Mouse (Mus musculus): Measurements from ENCODE around the gene Fam163b.

Gene Fam163b

DNA sequence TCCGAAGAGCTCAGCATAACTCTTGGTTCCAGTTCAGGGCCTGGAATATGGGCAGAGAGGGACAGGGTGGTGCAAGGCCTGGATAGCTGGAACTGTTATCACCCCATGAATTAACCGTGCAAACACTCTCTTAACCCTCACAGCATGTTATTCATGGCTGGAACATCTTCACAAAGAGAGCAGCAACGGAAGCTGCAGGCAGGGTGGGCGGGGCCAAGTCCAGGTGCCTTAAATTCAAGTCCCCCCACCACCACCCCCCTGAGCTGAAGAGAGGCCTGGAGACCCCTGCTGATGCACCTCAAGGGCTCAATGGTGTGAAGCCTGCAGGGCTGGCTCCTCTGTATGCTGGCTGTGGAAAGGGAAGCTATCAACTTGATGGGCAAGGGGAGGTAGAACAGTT is 15.8 kb downstream of the Fam163b start:
- DNase-seq = no peak

DNA sequence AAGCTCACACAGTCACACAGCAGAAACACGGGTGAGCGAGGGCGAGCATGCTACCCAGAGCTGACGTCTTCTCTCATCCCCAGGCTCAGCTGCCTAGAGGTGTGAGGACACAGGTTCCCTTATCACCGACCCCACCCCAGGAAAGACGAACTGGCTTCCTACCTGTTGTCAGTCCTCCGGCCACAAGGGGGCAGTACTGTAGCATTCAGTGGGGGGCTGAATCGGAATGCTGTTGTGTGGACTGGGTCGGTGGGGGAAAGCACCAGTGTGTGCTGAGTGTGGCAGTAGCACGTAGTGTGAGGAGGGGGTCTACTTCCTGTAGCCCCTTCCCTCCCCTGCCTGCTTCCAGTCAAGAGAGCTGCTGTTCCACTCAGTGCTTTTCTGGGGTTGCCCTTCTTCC is 16.3 kb downstream of the Fam163b start:
- DNase-seq = peak; percentile 66

DNA sequence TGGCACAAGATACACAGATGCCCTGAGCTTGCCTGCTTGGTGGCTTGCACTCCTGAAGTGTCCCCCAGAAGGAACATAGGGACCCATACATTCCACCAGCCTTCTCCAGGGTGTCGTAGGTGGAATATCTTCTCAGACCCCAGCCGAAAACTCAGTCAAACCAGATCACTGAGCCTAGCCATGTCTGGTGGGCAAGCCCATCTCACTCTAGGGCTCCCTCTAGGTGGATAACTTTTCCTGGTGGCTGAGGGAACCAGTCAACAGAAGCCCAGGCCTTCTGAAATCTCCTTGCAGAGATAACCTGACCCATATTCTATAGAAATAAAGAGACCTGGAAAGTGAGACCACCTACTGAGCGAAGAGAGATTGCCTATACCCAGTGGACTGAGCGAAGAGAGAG is 19.2 kb downstream of the Fam163b start:
- no peak for DNase-seq

DNA sequence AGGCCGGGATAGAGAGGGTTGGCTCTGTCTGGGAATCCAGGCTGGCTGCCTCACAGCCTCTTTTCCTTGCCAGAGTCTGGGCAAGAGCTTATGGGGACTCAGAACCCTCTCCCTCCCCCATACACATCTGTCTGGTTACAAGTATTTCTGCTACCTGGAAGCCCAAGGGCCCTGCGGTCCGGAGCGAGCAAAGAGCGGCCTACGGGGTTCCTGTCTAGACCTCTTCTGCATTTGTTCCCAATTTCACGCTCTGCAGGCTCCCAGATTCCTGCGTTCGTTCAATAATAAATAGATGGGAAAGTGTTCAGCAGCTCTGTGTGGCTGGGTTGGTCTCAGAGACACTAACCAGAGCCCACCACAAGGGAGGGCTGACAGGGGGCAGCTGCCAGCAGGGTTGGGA is 19.7 kb downstream of the Fam163b start:
- no peak for DNase-seq

DNA sequence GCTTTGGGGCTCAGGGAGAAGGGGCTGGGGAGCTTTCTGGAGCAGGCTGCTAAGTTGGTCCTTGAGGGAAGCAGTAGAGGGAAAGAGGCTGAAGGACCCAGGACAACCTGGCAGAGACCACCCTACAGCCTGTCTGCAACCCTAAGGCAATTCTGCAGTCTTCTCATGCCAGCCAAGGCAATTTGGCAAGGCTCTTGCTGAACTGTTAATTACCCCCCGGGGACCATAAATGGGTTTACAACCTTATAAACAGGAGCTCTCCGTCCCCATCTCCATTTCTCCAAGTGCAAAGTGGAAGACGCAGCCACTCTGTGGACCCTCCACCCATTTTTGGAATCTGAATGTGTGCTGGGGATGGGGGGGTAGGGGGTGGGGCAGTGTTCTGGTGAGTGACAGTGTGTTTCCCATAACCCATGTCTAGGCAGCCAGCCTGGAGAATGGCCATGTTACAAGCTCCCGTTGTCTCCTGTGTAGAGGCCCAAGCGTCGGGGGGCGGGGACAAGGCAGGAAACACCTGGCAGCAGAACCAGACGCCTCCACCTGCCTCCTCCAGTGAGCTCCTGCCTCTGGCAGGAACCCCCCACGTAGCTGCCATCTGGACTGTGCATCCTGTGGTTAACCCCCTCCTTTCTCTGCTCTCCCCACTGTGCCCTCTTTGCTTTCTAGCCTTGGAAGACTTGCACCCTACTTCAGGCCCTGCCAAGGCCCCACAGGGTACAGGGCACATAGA is 20.5 kb downstream of the Fam163b start:
- DNase-seq = peak; percentile 10

DNA sequence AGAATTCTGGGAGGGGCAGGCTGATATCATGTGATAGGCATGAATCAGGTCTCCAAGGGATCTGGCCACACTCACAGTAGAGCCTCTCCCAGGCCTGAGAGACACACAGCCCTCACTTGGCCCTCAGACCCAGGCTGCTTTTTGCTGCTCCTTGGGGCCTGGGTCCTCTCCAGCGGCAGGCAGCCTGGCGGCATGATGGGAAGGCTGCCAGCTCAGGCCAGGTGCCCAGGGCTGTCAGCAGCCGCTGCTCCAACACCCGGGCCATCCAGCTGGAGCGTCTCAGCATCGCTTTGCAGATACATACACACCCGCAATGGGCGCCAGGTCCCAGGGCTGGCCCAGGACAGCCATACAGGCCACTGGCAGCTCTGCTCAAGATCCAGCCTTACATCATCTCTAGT is 22.1 kb downstream of the Fam163b start:
- DNase-seq = no peak

DNA sequence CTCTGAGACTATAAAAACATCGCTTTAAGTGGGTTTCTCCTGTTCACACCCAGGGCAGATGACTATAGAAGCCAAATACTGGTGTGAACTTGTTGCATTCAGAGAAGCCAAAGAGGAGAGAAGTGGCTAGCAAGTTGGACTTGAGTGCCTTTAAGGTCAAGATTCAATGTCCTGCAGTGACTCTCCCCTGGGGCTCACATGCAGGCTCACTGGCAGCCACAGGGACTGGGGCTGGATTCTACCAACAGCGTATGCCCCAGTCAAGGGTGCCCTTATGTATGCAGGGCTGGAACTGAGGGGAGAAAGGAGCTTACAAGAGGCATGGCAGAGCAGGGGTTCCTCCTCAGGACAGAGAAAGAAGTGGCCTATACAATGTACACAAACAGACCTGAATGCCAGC is 22.5 kb downstream of the Fam163b start:
- DNase-seq = no peak

DNA sequence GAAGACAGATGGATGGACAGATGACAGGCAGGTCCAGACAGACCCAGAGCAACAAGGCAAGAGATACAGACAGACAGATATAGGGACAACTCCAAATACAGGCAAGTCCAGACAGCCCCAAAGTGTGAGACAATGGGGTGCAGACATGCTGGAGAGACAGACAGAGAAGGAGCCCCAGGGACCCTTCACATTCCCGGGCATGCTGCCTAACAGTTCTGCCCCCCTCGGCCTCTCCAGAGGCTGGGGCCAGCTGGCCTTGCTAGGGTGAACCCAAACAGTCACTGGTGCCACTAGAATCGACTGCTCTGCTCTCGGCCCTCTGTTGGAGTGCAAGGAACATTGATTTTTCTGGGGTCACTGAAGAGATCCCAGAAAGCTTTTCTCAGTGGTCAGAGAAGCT is 23.8 kb downstream of the Fam163b start:
- no peak for DNase-seq

DNA sequence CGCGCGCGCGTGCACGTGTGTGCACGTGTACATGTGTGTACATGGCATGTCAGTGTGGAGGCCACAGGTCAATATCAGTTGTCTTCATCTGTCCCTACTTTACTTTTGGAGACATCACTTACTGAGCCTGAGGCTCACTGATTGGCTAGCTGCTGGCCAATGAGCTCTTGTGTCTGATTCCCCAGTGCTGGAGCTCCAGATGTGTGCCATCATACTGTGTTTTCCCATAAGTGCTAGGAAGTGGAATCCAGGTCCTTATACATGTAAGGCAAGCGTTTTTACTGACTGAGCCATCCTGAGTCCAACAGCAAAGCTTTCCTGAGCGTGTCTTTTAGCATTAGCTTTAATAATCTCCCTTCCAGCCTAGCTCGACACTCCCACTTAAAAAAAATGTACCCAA is 28.1 kb downstream of the Fam163b start:
- no peak for DNase-seq

DNA sequence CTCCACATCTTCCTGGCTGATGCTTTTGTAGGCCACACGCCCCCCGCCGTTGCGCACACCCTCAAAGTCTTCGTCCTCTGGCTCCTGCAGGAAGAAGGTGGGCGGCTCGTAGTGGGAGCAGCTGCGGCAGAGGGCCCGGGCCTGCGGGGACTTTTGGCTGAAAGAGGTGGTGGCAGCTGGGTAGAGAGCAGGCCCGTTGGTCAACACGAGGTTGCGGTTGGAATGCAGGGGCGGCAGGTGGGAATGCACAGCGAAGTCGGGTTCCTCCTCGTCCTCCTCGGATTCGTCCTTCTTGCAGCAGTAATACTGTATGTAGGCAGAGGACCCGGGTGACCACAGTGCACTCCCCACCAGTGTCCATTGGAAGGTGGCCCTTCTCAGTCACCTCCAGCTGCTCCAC is 29.7 kb downstream of the Fam163b start:
- no peak for DNase-seq

DNA sequence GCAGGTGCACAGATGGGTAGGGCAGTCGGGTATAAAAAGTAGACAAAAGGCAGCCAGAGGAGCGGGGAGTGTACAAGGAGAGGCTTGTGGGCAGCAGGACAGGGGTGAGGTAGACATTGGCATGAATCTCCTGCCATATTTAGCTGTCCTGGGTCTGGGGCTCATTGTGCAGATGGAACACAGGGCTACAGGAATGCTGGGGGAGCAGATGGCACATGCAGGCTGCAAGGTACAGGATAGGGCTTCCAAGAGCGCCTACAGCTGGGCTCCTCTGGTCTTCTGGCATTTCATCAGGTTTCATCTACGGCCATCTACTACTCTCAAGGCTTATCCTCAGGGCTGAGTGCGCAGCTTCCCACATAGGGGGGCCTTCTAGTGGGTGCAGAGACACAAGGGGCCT is 33.2 kb downstream of the Fam163b start:
- no peak for DNase-seq

DNA sequence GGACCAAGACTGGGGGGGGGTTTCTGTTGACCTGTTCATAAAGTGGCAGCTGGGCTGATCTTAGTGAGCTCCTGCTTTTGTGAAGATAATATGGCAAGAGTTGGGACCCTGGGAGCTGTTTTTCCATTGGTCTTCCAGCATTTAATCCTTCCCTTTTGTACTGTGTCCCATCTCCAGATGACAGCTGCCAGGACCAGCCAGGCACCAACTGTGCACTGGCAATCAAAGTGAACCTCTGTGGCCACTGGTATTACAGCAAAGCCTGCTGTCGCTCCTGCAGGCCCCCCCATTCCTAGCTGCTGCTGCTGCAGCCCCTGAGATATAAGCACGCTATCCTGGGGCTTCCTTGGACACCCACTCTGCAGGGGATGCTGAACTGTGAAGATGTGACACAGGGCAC is 34.1 kb downstream of the Fam163b start:
- DNase-seq = no peak

DNA sequence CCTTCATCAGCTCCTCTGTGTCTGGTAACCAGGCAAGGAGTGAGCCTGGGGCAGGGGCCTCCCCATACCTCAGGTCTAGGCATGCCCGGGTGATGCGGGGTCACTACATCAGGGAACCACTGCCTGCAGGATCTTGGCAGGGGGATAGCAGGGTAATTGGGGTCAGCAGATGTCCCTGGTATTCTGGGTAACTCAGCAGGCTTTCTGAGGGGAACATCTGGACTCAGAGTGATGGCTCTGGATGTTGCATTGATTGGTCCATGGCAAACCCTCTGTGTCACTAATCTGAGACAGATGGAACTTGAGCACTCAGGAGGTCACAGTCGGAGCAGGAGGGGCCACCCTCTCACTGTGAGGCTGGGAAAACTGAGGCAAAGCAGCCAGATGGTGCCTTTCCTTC is 35.5 kb downstream of the Fam163b start:
- DNase-seq = no peak

DNA sequence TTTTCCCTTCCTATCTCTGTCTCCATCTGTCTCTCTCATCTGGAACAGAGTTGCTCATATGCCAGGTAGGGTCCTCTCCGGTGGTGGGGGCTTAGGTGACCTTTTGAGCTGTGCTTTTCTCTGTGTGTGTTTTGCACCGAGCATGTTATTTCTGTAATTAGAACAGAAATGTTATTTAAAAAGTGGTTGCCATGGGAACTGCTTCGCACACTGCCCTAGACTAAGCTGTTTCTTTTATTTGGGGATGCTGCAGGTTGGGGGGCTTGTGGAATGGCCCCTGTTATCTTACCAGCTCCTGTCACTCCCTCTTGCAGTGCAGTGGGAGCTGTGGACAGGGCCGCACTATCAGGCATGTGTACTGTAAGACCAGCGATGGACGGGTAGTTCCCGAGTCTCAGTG is 38.7 kb downstream of the Fam163b start:
- DNase-seq = no peak

DNA sequence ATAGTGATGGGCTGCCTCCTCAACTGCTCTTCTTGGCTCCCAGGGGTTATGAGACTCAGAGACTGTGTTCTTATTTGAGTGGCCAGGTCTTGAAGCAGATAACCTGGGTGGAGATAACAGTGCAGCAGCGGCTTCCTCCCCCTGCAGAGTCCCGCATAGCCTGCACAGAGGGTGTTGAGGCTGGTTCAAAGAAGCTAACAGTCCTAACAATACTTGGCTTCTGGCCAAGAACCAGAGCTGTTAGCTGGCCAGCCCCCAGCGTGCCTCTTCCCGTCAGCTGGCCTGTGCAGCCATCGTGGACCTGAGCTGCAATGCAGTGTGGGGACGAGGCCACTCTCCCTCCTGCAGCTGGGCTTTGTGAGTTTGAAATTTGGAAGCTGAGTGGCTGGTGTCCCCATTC is 44.5 kb downstream of the Fam163b start:
- DNase-seq = peak; percentile 34

DNA sequence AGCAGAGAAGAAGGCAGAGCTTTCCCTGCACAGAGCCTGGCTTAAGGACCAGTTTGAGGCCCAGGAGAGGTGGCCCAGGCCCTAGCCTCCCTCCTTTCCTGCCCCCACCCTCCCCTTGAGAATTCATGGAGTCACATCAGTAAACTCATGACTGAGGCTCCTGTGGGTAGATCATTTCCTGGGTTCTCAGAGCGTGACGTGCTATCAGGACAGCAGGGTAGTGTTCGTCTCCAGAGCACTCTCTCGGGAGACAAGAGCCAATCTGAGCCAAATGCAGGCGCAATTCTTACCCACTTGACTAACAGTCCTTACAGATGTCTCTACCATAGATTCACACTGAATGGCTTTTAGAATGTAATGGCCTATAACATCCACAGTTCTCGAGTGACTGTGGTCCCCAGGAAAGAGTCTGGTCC is 45.0 kb downstream of the Fam163b start:
- DNase-seq = no peak

DNA sequence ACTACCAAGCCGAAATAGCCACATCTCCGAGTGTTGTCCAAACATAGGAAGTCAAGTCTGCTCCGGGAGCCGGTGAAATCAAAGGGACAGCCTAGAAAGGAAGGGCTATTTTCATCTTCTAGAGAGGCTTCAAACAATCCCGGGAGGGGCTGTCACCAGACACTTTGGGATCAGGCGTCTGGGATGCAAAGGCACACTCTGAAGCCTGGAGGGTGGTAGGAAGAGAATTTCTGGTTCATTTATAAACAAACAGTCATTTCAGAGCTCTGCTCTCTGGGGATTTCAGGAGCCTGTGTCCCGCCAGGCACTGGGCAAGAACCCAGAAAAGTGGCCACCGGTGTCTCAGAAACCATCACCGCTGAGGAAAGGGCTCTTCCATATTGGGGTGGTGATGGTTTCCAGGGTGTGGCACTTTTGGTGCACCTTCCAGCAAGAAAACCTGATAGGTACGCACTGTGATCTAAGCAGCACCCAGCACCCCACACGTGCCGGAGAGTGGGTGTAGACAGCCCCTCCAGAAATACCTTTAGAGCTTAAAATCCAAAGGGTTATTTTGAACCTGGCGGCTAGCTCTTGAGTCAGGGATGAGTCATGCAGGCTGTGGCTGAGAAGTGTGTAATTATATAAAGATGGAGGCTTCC is 45.8 kb downstream of the Fam163b start:
- DNase-seq = peak; percentile 25

DNA sequence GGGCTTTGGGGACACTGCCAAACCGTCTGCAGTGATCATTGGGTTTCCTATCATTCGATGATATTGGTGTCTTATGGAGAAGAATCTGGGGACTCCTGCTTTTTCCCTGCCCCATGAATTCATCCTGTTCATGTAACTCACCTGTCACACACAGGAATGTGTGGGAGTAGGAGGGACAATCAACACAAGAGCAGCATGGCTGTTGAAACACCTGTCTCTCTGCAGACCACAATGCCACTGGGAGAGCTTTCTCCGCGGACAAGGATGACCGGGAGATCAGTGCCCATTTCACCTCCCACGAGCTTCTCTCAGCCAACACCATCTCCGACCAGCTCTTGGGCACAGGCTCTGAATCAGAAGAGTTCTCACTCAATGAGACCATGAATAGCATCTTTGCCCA is 47.1 kb downstream of the Fam163b start:
- no peak for DNase-seq

DNA sequence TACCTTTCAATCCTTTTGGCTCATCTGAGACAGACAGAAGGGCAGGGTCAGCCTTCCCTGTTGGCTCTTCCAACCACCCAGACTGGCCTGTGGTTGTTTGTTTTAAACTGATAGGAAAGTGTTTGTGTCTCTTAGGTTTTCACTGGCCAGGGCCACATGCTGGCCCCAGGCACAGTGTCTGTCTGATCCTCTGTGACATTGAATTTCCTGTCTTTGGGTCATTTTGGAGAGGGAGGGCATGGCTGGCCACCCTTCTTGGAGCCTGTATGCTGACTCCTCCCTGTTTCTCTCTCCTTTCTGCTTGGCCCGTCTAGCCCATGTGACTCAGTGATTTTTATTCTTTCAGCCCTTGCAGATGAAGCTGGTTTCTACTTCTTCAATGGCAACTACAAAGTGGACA is 53.1 kb downstream of the Fam163b start:
- no peak for DNase-seq

DNA sequence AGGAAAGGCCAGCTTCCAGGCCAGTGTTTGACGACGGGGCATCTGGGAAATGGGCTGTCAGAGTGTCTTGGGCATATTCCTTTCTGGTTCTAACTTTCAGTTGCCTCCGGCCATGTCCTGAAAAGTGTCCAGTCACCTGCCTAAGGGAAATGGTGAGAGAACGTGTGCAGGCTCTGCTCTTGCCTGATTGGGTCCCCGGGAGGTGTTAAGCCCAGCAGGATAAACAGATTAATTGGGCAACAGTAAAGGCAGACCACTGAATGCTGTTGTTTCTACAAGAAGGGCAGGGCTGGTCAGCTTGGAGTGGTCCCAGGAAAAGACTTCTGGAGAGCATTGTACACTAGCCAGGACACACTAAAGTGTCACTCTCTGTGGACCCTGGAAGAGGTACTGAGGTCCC is 53.6 kb downstream of the Fam163b start:
- DNase-seq = no peak

DNA sequence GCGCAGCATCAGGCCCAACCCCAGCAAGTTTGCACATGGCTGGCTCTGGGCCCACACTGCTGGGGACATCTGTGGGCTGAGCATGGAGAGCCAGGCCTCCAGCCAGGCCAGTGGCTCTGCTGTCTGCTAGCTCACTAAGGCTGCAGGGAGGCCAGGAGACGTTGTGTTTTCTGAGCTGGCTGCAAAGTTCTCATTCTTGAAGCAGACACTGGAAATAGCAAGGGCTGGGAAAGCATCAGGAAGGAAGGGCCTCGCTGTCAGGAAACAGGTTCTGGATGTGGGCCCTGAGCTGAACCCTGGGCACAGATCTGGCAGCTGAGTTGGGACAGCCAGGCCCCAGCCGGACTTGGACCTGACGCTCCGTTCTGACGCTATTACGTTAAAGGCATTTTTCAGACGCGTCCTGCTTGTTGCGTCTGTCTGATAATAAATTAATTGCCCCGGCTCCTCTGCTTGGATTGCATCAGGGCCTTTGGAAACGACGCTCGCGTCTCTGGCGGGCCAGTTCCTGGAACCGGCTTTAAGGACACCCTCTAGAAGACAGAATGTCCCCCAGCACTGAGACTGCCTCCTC is 54.1 kb downstream of the Fam163b start:
- peak; percentile 66 for DNase-seq

DNA sequence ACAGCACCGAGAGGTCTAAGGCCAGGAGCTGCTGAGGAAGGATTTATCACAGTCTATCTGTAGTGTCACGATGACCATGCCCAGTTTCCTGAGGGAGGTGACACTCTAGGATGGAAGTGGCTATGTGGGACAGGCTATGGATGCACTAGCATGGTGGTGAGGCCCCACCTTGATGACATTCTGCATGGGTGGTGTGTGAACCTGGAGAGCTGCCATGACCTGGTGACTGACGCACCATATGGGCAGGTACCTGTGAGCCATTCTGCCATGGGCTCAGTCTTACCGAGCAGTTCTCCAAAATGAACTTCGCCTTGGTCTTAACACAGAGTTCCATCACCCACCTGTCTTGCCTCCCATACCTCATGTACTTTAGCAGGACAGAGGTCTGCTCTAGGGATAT is 54.7 kb downstream of the Fam163b start:
- DNase-seq = no peak

DNA sequence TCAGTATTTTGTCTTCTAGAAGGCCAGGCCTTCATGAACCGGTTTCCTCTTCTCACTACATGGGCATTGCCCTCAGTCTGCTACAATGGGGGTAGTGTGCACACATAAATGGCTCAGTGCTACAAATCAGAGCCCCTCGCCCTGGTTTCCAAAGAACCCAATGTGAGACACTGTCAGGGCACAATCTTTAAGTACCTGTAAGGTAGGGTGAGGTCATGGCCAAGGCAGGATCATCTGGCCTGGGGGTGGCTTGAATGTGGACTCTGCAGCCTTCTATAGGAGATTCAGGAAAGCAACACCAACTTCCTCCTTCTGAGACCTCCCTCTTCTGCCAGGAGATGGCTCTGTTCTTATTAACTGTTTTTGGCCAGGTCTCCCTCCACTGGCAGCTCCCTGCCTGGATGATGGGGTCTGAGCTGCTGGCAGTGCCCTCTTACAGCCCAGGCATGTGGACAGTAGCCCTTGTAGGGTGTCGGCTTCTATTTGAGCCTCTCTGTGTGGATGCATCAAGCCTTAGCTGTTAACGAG is 55.7 kb downstream of the Fam163b start:
- DNase-seq = no peak

DNA sequence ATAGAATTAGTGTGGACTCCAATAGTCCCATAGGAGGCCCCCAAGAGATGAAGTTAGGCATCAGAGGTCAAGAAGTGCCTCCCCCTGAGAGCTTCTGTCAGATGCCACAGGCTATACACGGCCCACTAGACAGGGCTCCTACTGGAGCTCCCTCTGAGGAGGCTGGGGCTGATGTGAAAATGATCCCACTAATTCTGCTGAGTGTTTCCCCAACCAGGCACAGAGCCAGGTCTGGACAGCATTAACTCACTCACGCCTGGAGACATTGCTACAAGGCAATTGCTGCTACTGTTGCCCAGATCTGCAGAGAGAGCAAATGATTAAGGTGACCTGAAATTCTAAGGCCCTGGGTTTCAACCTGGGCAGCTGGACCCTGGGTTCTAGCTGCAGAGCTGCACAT is 56.5 kb downstream of the Fam163b start:
- no peak for DNase-seq

All from kidney, adult 18-20 months (tissue).